Mouse (Mus musculus): ENCODE results near the gene Slc39a5. TPM values are rescaled to one million over a fixed set of nuclear protein-coding genes. Genes with fewer than 3 reads are reported as not detected.

Gene Slc39a5
- polyA plus RNA-seq, 1 experiment, result 15.2 TPM

- H3K27ac ChIP-seq (ENCODE audit: insufficient read depth, low read length), result no peak overlapping the region
- no peak for DNase-seq (ENCODE audit: low read depth in 1 of 2, low spot score in 2 of 2)
- TF ChIP-seq CTCF (IDR thresholded peaks at IDR 0.05; ENCODE audit: extremely low read depth, insufficient read depth, insufficient read length, insufficient replicate concordance) (no peak), POLR2A (IDR thresholded peaks at IDR 0.05; ENCODE audit: low read depth, low read length) (no peak)
- H3K4me3 ChIP-seq (ENCODE audit: extremely low read depth, insufficient read depth, insufficient read length), result no peak overlapping the region
- no peaks in the 10 kb centered on the region for H3K36me3 ChIP-seq (ENCODE audit: control insufficient read depth, insufficient read depth, low read length)
- 79% methylated on average over 5 of the region's 5 CpGs for WGBS
- peaks cover 3% of the 10 kb centered on the region; the same call in 1 of the 2 replicates for H3K4me1 ChIP-seq (ENCODE audit: control insufficient read depth, insufficient read depth, insufficient read length)
- H3K27me3 ChIP-seq (ENCODE audit: control insufficient read depth, insufficient read depth, low read length), result no peaks in the 10 kb centered on the region
Observed at GRCm38 (mm10) chr10:128372142-128372541, 28.9 kb downstream of the Slc39a5 start.

- DNase-seq (ENCODE audit: low read depth in 1 of 2, low spot score in 2 of 2), result no peak
- 71% methylated on average over 4 of the region's 4 CpGs for WGBS
Observed at GRCm38 (mm10) chr10:128370601-128371000, 30.4 kb downstream of the Slc39a5 start.

GRCm38 (mm10) chr10:128370021-128370420 is 31.0 kb downstream of the Slc39a5 start:
- DNase-seq (ENCODE audit: low read depth in 1 of 2, low spot score in 2 of 2), result no peak
- Histone ChIP-seq H3K27me3 (ENCODE audit: control insufficient read depth, insufficient read depth, low read length) (no peaks in the 10 kb centered on the region), H3K4me1 (ENCODE audit: control insufficient read depth, insufficient read depth, insufficient read length) (no peaks in the 10 kb centered on the region; the same call in 1 of the 2 replicates), H3K27ac (ENCODE audit: insufficient read depth, low read length) (no peak overlapping the region), H3K36me3 (ENCODE audit: control insufficient read depth, insufficient read depth, low read length) (no peaks in the 10 kb centered on the region; the same call in 1 of the 2 replicates), H3K4me3 (ENCODE audit: extremely low read depth, insufficient read depth, insufficient read length) (no peak overlapping the region)
- WGBS, result 78% methylated on average over 6 of the region's 6 CpGs
- no peak for TF ChIP-seq POLR2A (IDR thresholded peaks at IDR 0.05; ENCODE audit: low read depth, low read length)
- no peak for TF ChIP-seq CTCF (IDR thresholded peaks at IDR 0.05; ENCODE audit: extremely low read depth, insufficient read depth, insufficient read length, insufficient replicate concordance)

More at GRCm38 (mm10) chr10:128370601-128371000, 30.4 kb downstream of the Slc39a5 start:
- no peaks in the 10 kb centered on the region; the same call in 1 of the 2 replicates for H3K4me1 ChIP-seq (ENCODE audit: control insufficient read depth, insufficient read depth, insufficient read length)
- H3K4me3 ChIP-seq (ENCODE audit: extremely low read depth, insufficient read depth, insufficient read length), result no peak overlapping the region
- no peaks in the 10 kb centered on the region for H3K27me3 ChIP-seq (ENCODE audit: control insufficient read depth, insufficient read depth, low read length)
- no peak overlapping the region for H3K27ac ChIP-seq (ENCODE audit: insufficient read depth, low read length)
- TF ChIP-seq CTCF (IDR thresholded peaks at IDR 0.05; ENCODE audit: extremely low read depth, insufficient read depth, insufficient read length, insufficient replicate concordance) (no peak), POLR2A (IDR thresholded peaks at IDR 0.05; ENCODE audit: low read depth, low read length) (no peak)
- no peaks in the 10 kb centered on the region for H3K36me3 ChIP-seq (ENCODE audit: control insufficient read depth, insufficient read depth, low read length)

- H3K4me1 ChIP-seq (ENCODE audit: control insufficient read depth, insufficient read depth, insufficient read length), result no peaks in the 10 kb centered on the region; the same call in 1 of the 2 replicates
- H3K27ac ChIP-seq (ENCODE audit: insufficient read depth, low read length), result peak overlapping the region; percentile 84
- TF ChIP-seq POLR2A (IDR thresholded peaks at IDR 0.05; ENCODE audit: low read depth, low read length), result no peak
- H3K4me3 ChIP-seq (ENCODE audit: extremely low read depth, insufficient read depth, insufficient read length), result no peak overlapping the region
- 84% methylated on average over 6 of the region's 6 CpGs for WGBS
- no peaks in the 10 kb centered on the region for H3K27me3 ChIP-seq (ENCODE audit: control insufficient read depth, insufficient read depth, low read length)
- no peak for DNase-seq (ENCODE audit: low read depth in 1 of 2, low spot score in 2 of 2)
- H3K36me3 ChIP-seq (ENCODE audit: control insufficient read depth, insufficient read depth, low read length), result no peaks in the 10 kb centered on the region; the same call in 1 of the 2 replicates
Observed at GRCm38 (mm10) chr10:128369599-128369998, 31.4 kb downstream of the Slc39a5 start.

- peak overlapping the region; percentile 63 for H3K4me3 ChIP-seq (ENCODE audit: extremely low read depth, insufficient read depth, insufficient read length)
- no peaks in the 10 kb centered on the region; the same call in 1 of the 2 replicates for H3K36me3 ChIP-seq (ENCODE audit: control insufficient read depth, insufficient read depth, low read length)
- TF ChIP-seq CTCF (IDR thresholded peaks at IDR 0.05; ENCODE audit: extremely low read depth, insufficient read depth, insufficient read length, insufficient replicate concordance) (no peak), POLR2A (IDR thresholded peaks at IDR 0.05; ENCODE audit: low read depth, low read length) (no peak)
- WGBS, result 5% methylated on average over 9 of the region's 9 CpGs
- H3K4me1 ChIP-seq (ENCODE audit: control insufficient read depth, insufficient read depth, insufficient read length), result no peaks in the 10 kb centered on the region; the same call in 1 of the 2 replicates
- H3K27ac ChIP-seq (ENCODE audit: insufficient read depth, low read length), result peak overlapping the region; percentile 84
- no peak for DNase-seq (ENCODE audit: low read depth in 1 of 2, low spot score in 2 of 2)
- no peaks in the 10 kb centered on the region for H3K27me3 ChIP-seq (ENCODE audit: control insufficient read depth, insufficient read depth, low read length)
Observed at GRCm38 (mm10) chr10:128369218-128369543, 31.8 kb downstream of the Slc39a5 start.

- Histone ChIP-seq H3K4me3 (ENCODE audit: extremely low read depth, insufficient read depth, insufficient read length) (peak within 1 kb of the TSS; percentile 63), H3K4me1 (ENCODE audit: control insufficient read depth, insufficient read depth, insufficient read length) (no peaks in the 10 kb centered on the region; the same call in 1 of the 2 replicates), H3K36me3 (ENCODE audit: control insufficient read depth, insufficient read depth, low read length) (no peaks in the 10 kb centered on the region; the same call in 1 of the 2 replicates), H3K27me3 (ENCODE audit: control insufficient read depth, insufficient read depth, low read length) (no peaks in the 10 kb centered on the region), H3K27ac (ENCODE audit: insufficient read depth, low read length) (peak within 1 kb of the TSS; percentile 84)
- WGBS, result under 1% methylated on average over 81 of the region's 87 CpGs
- TF ChIP-seq CTCF (IDR thresholded peaks at IDR 0.05; ENCODE audit: extremely low read depth, insufficient read depth, insufficient read length, insufficient replicate concordance), result no peak
- TF ChIP-seq POLR2A (IDR thresholded peaks at IDR 0.05; ENCODE audit: low read depth, low read length), result peak; percentile 83
- peak; percentile 81 to 87 for DNase-seq (ENCODE audit: low read depth in 1 of 2, low spot score in 2 of 2)
Observed at GRCm38 (mm10) chr10:128368402-128369217, 32.4 kb downstream of the Slc39a5 start, which contains the start of gene Coq10a. TSS of gene Coq10a (minus strand) at chr10:128368997.

All from spleen, adult 2 months (tissue).